Mouse (Mus musculus): ENCODE measurements around the gene Cped1.

- TF ChIP-seq CTCF (IDR thresholded peaks at IDR 0.05; ENCODE audit: low read depth) (no peak), EP300 (IDR thresholded peaks at IDR 0.05; ENCODE audit: low read depth) (no peak)
Observed at GRCm38 (mm10) chr6:22024168-22024567, 38.5 kb downstream of the Cped1 start.
